Mouse (Mus musculus): ENCODE measurements around the gene Cfdp1. TPM values are rescaled to one million over a fixed set of nuclear protein-coding genes. Genes with fewer than 3 reads are reported as not detected.

Cfdp1 gene
- total RNA-seq, 2 experiments from 2014 or later: 76.0 to 81.3 TPM

DNA sequence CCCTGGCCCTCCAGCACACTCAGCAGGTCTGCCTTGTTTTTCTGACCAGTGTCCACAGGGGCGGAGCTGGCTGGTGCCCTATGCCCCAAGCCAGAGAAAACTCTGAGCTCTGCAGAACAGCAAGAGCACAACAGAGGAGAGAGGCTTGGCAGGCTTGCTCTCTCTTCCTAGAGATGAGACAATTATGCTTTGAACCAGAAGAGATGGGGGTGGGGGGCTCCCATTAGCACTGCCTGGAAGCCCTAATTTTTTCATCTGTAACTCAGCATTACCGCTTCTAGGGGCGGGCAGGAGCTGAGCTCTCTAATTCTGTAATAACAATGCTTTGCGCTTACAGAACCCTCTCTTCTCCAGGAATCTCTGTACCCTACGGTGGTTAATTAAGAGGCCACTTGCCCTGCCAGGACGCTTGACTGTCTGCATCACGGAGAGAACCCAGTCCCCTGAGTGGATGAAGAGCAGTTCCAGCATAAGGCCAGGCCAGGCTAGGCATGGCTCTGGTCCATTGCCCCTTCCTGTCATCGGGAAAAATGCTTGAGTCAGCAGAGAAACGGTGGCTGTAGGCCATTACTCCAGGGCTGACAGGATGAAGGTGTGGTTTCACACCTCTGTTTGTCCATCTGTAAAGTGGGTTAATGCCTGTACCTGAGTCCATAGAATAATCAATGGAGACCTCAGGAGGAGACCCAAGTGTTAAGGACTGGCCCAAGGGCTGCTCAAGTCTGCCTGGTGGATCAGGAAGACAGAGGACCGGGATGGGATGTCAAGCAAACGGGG is 111.6 kb downstream of the Cfdp1 start:
- DNase-seq (ENCODE audit: low spot score in 2 of 2): peak; percentile 55 to 74

GRCm38 (mm10) chr8:111741556-111741955 is 112.5 kb downstream of the Cfdp1 start:
- DNase-seq (ENCODE audit: low spot score in 2 of 2): no peak

- no peak for DNase-seq (ENCODE audit: low spot score in 2 of 2)
Observed at GRCm38 (mm10) chr8:111740994-111741393, 113.1 kb downstream of the Cfdp1 start.

DNA sequence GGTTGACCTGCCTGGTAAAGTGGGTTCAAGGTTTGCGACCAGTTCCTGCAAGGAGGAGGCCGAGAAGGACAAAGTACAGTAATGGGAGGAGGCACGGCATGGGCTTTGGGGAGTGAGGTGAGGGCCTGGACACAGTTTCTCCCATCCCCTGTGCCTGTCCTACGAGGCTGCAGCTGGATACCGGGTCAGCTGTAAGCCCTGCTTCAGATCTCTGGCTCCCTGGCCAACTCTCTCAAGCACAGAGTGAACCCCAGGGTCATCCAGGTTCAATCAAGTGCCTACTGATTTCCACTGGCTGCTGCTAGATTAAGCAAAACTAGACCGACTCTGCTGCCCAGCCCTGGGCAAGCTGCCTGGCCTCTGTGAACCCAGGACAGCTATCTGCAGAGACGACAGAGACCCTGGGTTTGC is 113.8 kb downstream of the Cfdp1 start:
- no peak for DNase-seq (ENCODE audit: low spot score in 2 of 2)

DNA sequence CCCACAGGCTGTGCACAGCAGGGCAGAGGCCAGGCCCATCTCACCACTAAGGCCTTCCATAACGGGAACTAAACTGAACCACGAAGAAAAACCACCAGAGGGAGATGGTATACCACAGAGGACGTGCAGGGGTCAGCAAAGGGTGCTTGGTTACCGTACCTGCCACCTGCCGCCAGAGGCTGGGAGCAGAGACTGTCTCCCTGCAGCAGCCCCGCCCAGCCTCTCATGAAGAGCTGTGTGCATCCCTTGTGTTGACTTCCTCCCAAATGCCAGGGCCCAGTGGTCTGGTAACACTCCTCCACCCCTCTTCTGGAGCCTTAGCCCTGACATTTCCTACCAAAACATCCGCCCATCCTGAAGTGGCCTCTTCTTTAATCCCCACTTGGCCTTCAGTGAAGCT is 114.5 kb downstream of the Cfdp1 start:
- no peak for DNase-seq (ENCODE audit: low spot score in 2 of 2)

- DNase-seq (ENCODE audit: low spot score in 2 of 2): no peak
Observed at GRCm38 (mm10) chr8:111738867-111739266, 115.2 kb downstream of the Cfdp1 start.

GRCm38 (mm10) chr8:111736321-111736720 is 117.8 kb downstream of the Cfdp1 start:
- DNase-seq (ENCODE audit: low spot score in 2 of 2): no peak

DNA sequence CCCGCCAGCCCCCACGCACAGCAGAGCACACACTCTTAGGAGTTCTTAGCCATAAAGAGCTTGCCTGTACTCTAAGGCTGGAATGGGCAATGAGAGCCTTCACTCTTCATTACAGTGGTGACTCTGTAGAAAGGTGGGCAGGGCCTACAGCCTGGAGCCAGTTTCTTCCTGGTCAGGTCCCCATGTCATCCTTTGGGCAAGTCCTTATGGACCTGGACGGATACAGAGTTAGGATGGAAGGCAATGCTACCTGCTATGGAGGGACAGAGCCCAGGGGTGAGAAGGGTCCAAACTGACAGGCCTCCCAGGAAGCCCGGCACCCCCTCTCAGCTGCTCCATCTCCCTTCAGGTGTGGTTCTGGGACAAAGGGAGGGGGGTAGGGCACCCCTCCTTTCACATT is 118.3 kb downstream of the Cfdp1 start:
- DNase-seq (ENCODE audit: low spot score in 2 of 2): no peak

DNA sequence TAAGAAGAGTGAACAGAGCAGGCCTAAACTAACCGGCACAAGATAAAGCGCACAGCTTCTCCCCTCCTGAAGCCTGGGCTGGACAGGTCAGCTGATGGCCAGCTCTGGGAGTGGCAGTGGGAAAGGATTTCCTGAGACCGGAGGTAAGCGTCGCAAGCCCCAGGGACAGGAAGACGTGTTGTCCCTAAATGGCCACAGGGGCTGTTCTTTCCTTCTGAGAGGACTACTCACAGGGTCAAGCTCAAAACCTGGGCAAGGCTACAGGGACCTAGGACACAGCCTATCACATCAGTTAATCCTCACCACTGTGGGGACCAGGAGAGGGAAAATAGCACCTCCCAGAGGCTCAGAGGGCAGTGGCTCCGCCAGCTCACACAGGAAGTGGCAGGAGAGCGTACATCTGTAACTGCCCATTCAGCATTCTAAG is 118.7 kb downstream of the Cfdp1 start:
- no peak for DNase-seq (ENCODE audit: low spot score in 2 of 2)

DNA sequence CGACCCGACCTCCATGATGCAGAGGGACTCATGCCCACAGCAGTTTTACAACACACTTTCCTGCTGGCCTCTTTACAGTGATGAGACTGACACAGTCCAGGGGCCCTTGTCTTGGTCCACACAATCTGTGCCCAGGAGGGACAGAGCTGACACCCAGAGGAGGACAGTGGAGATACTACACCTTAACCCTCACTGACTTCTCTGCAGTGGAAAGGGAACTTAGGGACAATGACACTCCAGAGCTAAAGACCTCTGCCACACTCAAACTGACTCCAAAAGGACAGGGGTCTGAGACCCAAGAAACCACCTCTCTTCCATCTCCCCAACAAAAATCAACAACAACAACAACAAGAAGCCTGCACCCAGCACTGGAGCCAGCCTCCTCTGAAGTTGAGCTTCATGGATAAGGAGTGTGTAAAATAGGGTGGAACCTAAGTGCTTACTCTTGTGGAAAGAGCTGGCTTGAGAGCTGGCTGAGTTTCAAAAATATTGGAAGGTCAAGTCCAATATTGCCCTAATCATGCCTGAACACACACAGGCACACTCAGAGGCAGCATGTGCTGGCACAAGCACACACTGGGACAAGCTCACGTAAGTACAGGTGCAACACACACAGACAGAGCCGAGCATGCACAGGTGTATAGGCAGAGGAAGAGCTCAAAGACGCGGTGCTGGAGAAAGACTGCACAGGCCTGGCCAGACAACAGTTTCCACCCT is 119.7 kb downstream of the Cfdp1 start:
- no peak for DNase-seq (ENCODE audit: low spot score in 2 of 2)

GRCm38 (mm10) chr8:111733581-111734243 is 120.4 kb downstream of the Cfdp1 start:
- no peak for DNase-seq (ENCODE audit: low spot score in 2 of 2)

- no peak for DNase-seq (ENCODE audit: low spot score in 2 of 2)
Observed at GRCm38 (mm10) chr8:111732406-111733085, 121.5 kb downstream of the Cfdp1 start.

- peak; percentile 91 to 96 for DNase-seq (ENCODE audit: low spot score in 2 of 2)
Observed at GRCm38 (mm10) chr8:111732004-111732403, 122.1 kb downstream of the Cfdp1 start.

DNA sequence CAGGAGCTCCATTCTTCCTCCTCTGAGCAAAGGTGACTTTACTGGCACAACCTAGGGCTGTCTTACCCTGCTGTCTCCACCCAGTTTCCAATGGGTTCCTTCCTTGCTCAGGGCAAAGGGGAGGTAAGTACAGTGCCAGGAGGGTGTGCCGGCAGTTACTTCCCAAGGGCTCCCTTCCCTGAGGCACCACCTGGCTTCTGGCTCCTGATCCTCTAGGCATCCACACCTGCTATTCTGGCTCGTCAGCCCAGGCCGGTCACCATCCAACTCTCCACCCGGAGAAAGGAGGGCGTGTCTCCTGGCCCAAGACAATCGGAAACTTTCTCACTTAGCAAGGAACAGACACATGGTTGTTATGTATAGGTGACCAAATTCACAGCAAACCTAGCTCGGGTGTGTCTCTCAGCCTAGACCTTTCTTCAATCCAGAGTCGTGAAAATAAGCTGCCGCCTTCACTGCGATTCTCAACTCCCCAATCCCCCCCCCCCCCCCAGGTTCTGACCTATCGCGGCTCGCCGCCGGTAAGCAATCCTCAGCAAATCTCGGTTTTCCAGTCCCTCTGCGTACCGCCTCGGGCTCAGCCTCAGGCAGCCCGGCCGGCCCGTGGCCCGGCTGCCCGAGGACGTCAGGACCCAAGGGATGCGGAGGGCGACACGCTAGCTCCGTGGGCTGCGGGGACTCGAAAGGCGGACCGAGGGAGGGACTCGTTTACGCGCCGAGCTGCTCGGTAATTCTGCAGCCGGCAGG is 122.7 kb downstream of the Cfdp1 start:
- DNase-seq (ENCODE audit: low spot score in 2 of 2): no peak

- DNase-seq (ENCODE audit: low spot score in 2 of 2): no peak
Observed at GRCm38 (mm10) chr8:111729233-111730170, 124.6 kb downstream of the Cfdp1 start.

- no peak for DNase-seq (ENCODE audit: low spot score in 2 of 2)
Observed at GRCm38 (mm10) chr8:111728481-111728880, 125.6 kb downstream of the Cfdp1 start.

DNA sequence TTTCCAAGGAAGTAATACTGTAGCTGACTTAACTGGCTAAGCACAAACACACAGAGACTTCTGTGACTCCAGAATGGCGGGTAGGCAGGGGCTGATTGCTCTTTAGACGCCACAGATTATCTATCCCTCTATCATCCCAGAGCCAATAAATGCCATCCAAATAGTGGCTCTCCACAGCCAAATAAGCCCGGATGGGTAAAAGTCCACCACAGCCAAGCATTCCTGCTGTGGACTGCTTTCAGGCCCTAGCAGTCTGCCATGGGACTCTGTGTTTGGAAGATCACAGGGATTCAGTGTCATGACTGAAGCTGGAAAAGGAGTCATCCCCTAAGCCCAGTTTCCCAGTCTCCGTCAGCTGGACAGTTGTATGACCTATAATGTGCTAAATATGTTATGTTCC is 126.5 kb downstream of the Cfdp1 start:
- DNase-seq (ENCODE audit: low spot score in 2 of 2): no peak

- DNase-seq (ENCODE audit: low spot score in 2 of 2): peak; percentile 70 to 85
Observed at GRCm38 (mm10) chr8:111726102-111726900, 127.8 kb downstream of the Cfdp1 start.

GRCm38 (mm10) chr8:111725341-111725740 is 128.8 kb downstream of the Cfdp1 start:
- no peak for DNase-seq (ENCODE audit: low spot score in 2 of 2)

Data from layer of hippocampus, postnatal 14 days (tissue).